Comparison of ENCODE assay signal across 23 mouse cellular contexts in the genomic region with DNA sequence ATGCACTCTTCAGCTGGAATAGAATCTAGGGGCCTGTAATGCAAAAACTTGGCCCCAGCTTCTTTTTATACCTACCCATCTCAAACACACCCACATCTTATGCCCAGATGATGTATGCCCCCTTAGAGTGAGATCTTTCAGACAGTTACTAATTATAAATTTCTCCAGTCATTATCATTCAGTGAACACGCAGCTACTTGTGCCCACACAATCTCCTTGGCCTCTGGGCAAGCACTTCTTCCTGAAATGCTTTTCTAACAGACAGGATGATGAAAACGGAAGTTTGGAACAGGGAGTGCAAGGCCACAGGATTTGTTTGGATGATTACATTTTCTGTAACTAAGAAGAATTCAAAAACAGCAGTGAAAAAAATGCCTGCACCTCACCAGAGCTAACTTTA.
"Had no signal": no experiment of that assay in that cellular context is flagged by ENCODE, and none has a peak within 500 bp of the region (broad histone marks: within the 10 kb centered on the region; RNA-seq: fewer than 3 reads in every experiment).

No protein-coding gene starts in this region.

- ATAC-seq: liver, embryonic 12.5 days had no signal

- H3K4me1 ChIP-seq: limb, embryonic 10.5 days; limb, embryonic 13.5 days; liver, embryonic 12.5 days; liver, embryonic 15.5 days; lung, embryonic 15.5 days; neural tube, embryonic 12.5 days; neural tube, embryonic 15.5 days; stomach, embryonic 15.5 days had no signal

- H3K9me3 ChIP-seq: limb, embryonic 10.5 days; limb, embryonic 13.5 days; liver, embryonic 12.5 days; liver, embryonic 15.5 days; lung, embryonic 15.5 days; megakaryocyte, embryonic 14.5 days; neural tube, embryonic 12.5 days; neural tube, embryonic 15.5 days; stomach, embryonic 15.5 days had no signal

- DNase-seq: kidney, postnatal 25 days; layer of hippocampus, adult 9-11 months; liver; lung, adult 18-20 months; lung, postnatal 10 days; lung, postnatal 36 days; midbrain, embryonic 14.5 days; right cerebral cortex, adult 18-20 months; right cerebral cortex, postnatal 25 days; spleen, adult 18-20 months; thymus, postnatal 25 days had no signal

- H3K4me3 ChIP-seq: layer of hippocampus, adult 2 months; limb, embryonic 10.5 days; limb, embryonic 13.5 days; liver, embryonic 12.5 days; liver, embryonic 15.5 days; lung, embryonic 15.5 days; megakaryocyte, embryonic 14.5 days; neural tube, embryonic 12.5 days; neural tube, embryonic 15.5 days; stomach, embryonic 15.5 days had no signal

- H3K4me2 ChIP-seq: limb, embryonic 13.5 days; liver, embryonic 12.5 days; liver, embryonic 15.5 days; lung, embryonic 15.5 days; midbrain, embryonic 11.5 days; neural tube, embryonic 12.5 days; neural tube, embryonic 15.5 days; stomach, embryonic 15.5 days had no signal

- H3K36me3 ChIP-seq: limb, embryonic 10.5 days; limb, embryonic 13.5 days; liver, embryonic 12.5 days; liver, embryonic 15.5 days; lung, embryonic 15.5 days; neural tube, embryonic 12.5 days; neural tube, embryonic 15.5 days; stomach, embryonic 15.5 days had no signal

- H3K9ac ChIP-seq: limb, embryonic 13.5 days; liver, embryonic 12.5 days; liver, embryonic 15.5 days; lung, embryonic 15.5 days; neural tube, embryonic 12.5 days; neural tube, embryonic 15.5 days; stomach, embryonic 15.5 days had no signal

- H3K27me3 ChIP-seq: limb, embryonic 13.5 days; liver, embryonic 12.5 days; liver, embryonic 15.5 days; lung, embryonic 15.5 days; megakaryocyte, embryonic 14.5 days; neural tube, embryonic 12.5 days; neural tube, embryonic 15.5 days; stomach, embryonic 15.5 days had no signal

- H3K27ac ChIP-seq: kidney, postnatal 0 days; layer of hippocampus, adult 2 months; limb, embryonic 10.5 days; limb, embryonic 13.5 days; liver, embryonic 12.5 days; liver, embryonic 15.5 days; lung, embryonic 15.5 days; neural tube, embryonic 12.5 days; neural tube, embryonic 15.5 days; stomach, embryonic 15.5 days had no signal
